Mouse (Mus musculus) spleen, postnatal 14 days (tissue): Measurements from ENCODE around the gene Dennd6b.

Experiments
- DNase-seq, 2 experiments: peaks; one replicate each; pipeline ENCODE4 v3.0.0; 2021 to 2022; ENCODE audit warnings: low spot score in 2 of 2

The Dennd6b gene

GRCm38 (mm10) chr15:89196313-89196706 lies at the start of gene Dennd6b:
Gene Dennd6b, minus strand, starts transcription at chr15:89196496.
- DNase-seq = peak; percentile 95 to 96

- no peak for DNase-seq
Observed at GRCm38 (mm10) chr15:89241025-89241424, 44.7 kb upstream of the Dennd6b start.

GRCm38 (mm10) chr15:89239751-89240392 lies 43.6 kb upstream of the Dennd6b start:
- no peak for DNase-seq

GRCm38 (mm10) chr15:89234052-89234451 lies 37.8 kb upstream of the Dennd6b start:
- DNase-seq = no peak

GRCm38 (mm10) chr15:89233586-89233985 lies 37.3 kb upstream of the Dennd6b start:
- no peak for DNase-seq

GRCm38 (mm10) chr15:89215611-89216233 lies 19.4 kb upstream of the Dennd6b start:
- DNase-seq = no peak

GRCm38 (mm10) chr15:89214953-89215352 lies 18.7 kb upstream of the Dennd6b start:
- DNase-seq = no peak

- no peak for DNase-seq
Observed at GRCm38 (mm10) chr15:89213517-89213916, 17.2 kb upstream of the Dennd6b start.

- DNase-seq = no peak
Observed at GRCm38 (mm10) chr15:89212495-89212894, 16.2 kb upstream of the Dennd6b start.

GRCm38 (mm10) chr15:89211716-89212461 lies 15.6 kb upstream of the Dennd6b start:
- peak; percentile 13 to 14 for DNase-seq

- DNase-seq = peak; percentile 71 to 81
Observed at GRCm38 (mm10) chr15:89210915-89211715, 14.8 kb upstream of the Dennd6b start, which contains the start of gene Ppp6r2. Gene Ppp6r2, plus strand, starts transcription at chr15:89211553.

GRCm38 (mm10) chr15:89209886-89210761 lies 13.8 kb upstream of the Dennd6b start:
- peak; percentile 79 to 86 for DNase-seq

GRCm38 (mm10) chr15:89207457-89207856 lies 11.2 kb upstream of the Dennd6b start:
- DNase-seq = no peak

GRCm38 (mm10) chr15:89197056-89197455 lies 760 bp upstream of the Dennd6b start:
- DNase-seq = no peak

- peak; percentile 82 to 84 for DNase-seq
Observed at GRCm38 (mm10) chr15:89195690-89196312, 495 bp downstream of the Dennd6b start.

- no peak for DNase-seq
Observed at GRCm38 (mm10) chr15:89195261-89195681, 1.0 kb downstream of the Dennd6b start.

GRCm38 (mm10) chr15:89184937-89185227 lies 11.4 kb downstream of the Dennd6b start:
- no peak for DNase-seq

- no peak for DNase-seq
Observed at GRCm38 (mm10) chr15:89184141-89184936, 12.0 kb downstream of the Dennd6b start.

GRCm38 (mm10) chr15:89182842-89183241 lies 13.5 kb downstream of the Dennd6b start:
- no peak for DNase-seq

- no peak for DNase-seq
Observed at GRCm38 (mm10) chr15:89182328-89182741, 14.0 kb downstream of the Dennd6b start.
